Mouse (Mus musculus): ENCODE data around the gene Krt33b.

The Krt33b gene

DNA sequence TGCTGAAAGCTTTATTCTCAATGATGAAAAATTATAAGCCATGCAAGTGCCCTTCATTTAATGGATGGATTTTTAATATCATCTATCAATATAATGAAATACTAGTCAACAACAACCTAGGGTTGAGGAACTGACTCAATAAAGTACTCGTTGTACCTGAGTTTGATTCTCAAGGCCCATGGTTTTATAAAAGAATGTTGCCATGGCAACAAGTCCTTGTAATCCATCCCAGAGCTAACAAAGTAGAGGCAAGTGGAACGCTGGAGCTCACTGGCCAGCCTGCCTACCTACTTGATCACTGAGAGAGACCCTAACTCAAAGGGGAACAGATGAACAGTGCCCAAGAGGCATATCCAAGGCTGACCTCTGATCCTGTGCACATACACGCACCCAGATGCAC, 39.1 kb downstream of the Krt33b start:
- no peak for DNase-seq

DNA sequence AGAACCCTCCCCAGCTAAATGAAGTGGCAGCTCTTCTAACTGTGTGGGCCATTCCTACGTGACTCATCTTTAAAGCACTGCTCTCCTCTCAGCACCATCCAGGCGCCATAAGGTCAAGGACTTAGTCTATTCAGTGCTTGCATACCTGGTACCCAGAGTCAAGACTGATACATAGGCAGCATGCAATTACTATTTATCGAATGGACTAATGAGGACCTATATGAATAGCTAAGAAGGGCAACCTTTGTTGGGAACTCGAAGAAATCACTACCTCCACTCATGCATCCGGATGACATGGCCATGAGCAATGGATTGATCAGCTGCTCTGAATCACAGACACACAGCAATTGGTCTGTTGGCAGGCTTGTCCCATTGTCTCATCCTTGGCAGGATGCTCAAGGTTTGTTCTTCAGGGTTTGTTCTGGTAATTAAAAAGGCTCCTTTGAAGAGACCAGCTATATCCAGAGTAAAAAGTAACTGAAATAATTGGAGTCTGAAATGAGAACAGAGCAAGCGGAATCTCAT, 39.7 kb downstream of the Krt33b start:
- DNase-seq, result no peak

DNA sequence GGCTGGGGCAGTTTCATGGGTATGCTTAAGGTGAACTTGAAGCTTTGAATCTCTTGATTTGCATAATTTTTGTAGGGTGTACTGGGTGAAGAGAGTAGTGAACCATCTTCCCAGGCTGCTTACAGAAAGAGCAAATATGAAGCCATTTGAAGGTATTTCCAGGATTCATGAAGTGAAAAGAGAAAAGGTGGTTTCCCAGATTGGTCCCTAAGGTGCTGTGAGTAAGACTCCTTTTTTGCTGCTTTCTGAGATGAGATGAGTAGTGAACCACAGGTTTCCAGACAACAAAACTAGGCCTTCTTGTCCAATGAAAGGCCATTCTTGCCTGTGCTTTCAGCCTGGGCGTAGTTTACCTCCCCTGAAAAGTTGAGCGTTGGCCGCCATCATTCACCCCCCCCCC, 41.1 kb downstream of the Krt33b start:
- no peak for DNase-seq

DNA sequence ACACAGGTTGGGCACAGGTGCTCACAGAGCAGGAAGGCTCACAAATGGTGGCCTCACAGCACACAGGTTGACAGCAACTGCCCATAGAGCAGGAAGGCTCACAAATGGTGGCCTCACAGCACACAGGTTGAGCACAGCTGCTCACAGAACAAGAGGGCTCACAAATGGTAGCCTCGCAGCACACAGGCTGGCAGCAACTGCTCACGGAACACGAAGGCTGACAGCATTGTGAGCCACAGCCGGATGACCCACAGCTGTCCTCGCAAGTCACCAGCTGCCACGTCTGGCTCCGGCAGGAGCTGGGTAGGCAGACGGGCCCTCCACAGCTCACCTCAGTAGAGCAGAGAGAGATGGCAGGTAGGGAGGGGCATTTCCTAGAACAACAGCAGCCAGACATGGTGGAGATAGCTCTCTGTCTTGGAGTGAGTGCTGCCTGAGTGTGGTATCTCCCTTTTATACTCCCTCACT, 43.5 kb downstream of the Krt33b start, which contains the start of gene Krtap16-1:
TSS of gene Krtap16-1 (minus strand) at position 418 of the 468 bp plus-strand sequence.
- no peak for DNase-seq

DNA sequence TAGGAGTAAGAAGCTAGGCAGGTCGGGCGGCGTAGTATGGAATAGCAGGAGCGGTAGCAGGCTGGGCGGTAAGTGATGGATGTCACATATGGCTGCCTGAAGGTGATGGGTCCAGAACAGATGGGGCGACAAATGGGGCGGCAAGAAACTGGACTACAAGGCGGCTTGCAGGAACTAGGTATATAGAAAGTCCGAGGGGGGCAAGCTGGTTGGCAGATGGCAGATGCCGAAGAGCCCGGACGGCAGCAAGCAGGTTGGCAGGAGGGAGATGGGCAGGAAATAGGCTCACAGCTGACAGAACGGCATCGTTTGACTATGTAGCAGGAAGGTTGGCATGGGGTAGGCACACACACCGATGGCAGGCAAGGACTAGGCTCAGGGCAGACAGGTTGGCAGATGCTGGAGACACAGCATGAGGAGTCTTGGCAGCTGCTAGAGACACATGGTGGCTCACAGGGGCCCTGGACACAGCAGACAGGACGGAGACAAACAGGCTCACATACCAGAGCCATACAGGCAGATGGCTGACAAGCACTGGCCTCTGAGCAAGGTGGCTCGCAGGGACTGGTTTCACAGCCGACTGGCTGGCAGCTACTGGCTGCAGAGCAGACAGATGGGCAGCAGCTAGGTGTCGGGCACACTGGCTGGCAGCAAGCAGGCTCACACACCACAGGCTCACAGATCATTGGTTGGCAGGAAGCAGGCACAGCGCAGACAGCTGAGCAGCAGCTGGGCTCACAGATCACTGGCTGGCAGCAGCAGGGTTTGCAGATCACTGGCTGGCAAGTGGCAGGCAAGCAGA, 44.2 kb downstream of the Krt33b start:
- no peak for DNase-seq

DNA sequence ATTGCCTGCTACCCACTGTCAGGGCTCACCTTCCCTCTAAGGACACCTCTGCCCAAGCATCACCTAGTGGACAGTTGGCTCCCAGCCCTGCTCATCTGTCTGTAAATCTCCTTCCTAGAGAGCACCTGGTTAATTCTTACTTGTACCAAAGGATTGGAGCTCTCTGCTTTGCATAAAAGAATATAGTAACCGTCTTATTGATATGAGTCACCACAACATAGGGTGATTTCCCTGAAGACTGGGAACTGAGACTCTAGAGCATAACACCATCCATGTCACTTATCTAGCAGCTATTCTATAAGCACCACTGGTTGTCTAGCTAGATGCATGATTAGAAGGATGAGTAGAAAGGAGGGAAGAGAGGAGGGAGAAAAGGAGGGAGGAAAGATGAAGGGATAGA, 46.2 kb downstream of the Krt33b start:
- no peak for DNase-seq

DNA sequence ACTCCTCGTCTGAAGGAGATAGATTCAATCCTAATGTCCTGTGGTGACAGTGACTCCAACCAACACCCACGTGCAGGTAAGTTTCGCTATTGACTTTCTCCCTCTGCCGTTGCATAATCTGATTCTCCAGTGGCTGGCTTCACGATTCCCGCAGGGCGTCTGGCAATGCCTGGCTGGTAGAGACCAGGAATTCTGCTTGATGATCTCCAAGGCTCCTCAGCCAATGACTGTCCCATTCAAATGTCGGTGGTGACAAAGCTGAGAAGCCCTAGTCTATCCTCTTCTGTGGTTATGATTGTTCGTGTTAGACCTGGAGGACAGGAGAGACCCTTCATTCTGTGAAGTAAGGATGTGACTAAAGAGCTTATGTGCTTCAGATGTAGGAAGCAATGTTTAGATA, 46.9 kb downstream of the Krt33b start:
- DNase-seq, result no peak

DNA sequence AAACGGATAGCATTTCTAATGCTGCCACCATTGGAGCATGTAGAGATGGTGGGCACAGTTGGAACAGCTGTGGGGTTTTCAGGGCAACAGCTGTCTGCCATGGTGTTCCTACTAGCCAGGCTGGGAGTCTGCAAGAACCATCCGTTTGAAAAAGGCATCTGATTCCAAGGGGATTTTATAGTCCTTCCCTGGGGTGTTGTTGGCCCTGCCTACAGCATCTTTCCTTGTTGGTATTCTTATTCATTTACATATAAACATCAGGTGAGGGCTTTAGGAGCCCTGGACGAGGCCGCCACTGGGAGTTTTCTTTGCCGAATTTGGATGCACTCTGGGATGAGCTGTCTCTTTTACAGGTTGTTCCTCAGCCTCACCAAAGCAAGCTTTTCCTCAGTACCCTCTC, 50.7 kb downstream of the Krt33b start, which contains the start of gene Krtap29-1:
TSS of gene Krtap29-1 (minus strand) at position 101 of the 400 bp plus-strand sequence.
- DNase-seq, result no peak

Measured in thymus, postnatal 25 days (tissue).